In genomic region chr5:111228302-111229040, GRCm38 (mm10) we compare ENCODE assay signal across 9 mouse cellular contexts.
DNase-seq lines count a peak whose midpoint lies in the region; ATAC-seq and TF ChIP-seq lines count a peak whose summit lies in the region.
"Had no signal": no experiment of that assay in that cellular context is flagged by ENCODE, and none has a peak within 500 bp of the region (broad histone marks: within the 10 kb centered on the region; RNA-seq: fewer than 3 reads in every experiment).

No protein-coding gene starts in this region.

- intact Hi-C loops in gastrocnemius, adult 2 months (cut with DNase I), result no loop called here
- intact Hi-C loops in left cerebral cortex, postnatal 36 days (cut with DNase I), result no loop called here

- no peak for DNase-seq in gastrocnemius, adult 2 months
- no peak for DNase-seq in gastrocnemius, postnatal 25 days
- peak; percentile 66 for DNase-seq in hindbrain, embryonic 11.5 days (ENCODE audit: low spot score)
- peak; percentile 51 to 59 for DNase-seq in left cerebral cortex, postnatal 36 days (ENCODE audit: low spot score in 2 of 2)
- DNase-seq in spleen, adult 18-20 months, result no peak
- no peak for DNase-seq in cerebellum, adult 11 months

- H3K27me3 ChIP-seq in hindbrain, embryonic 11.5 days (ENCODE audit: control insufficient read depth, insufficient read depth, low read length), result peaks cover 10% of the 10 kb centered on the region
- no peaks in the 10 kb centered on the region for H3K27me3 ChIP-seq in midbrain, embryonic 15.5 days (replicated peaks)

- H3K9ac ChIP-seq in hindbrain, embryonic 11.5 days (ENCODE audit: low read depth, low read length), result no peak overlapping the region
- H3K9ac ChIP-seq in midbrain, embryonic 15.5 days, result no peak overlapping the region

- WGBS in hindbrain, embryonic 11.5 days, result 37% methylated on average over 14 of the region's 14 CpGs
- 20% methylated on average over 14 of the region's 14 CpGs for WGBS in midbrain, embryonic 15.5 days

- H3K36me3 ChIP-seq in hindbrain, embryonic 11.5 days (ENCODE audit: control insufficient read depth, insufficient read depth, low read length), result 0 out of 2 replicates have a peak, but pooled peaks cover 2% of the 10 kb centered on the region
- peaks cover 17% of the 10 kb centered on the region for H3K36me3 ChIP-seq in midbrain, embryonic 15.5 days (replicated peaks)

- H3K4me1 ChIP-seq in embryonic fibroblast, embryonic 13.5 days (ENCODE audit: control insufficient read depth, insufficient read depth, low read length), result peaks cover 28% of the 10 kb centered on the region
- peaks cover 26% of the 10 kb centered on the region for H3K4me1 ChIP-seq in hindbrain, embryonic 11.5 days (replicated peaks; ENCODE audit: control insufficient read depth, insufficient read depth, low read length)
- peaks cover 58% of the 10 kb centered on the region for H3K4me1 ChIP-seq in midbrain, embryonic 15.5 days

- no peak overlapping the region for H3K4me2 ChIP-seq in hindbrain, embryonic 11.5 days (replicated peaks; ENCODE audit: low read depth, low read length)
- no peak overlapping the region for H3K4me2 ChIP-seq in midbrain, embryonic 15.5 days

- peak overlapping the region; percentile 40; the same call in 1 of the 2 replicates for H3K4me3 ChIP-seq in gastrocnemius, adult 2 months
- H3K4me3 ChIP-seq in embryonic fibroblast, embryonic 13.5 days (ENCODE audit: insufficient read depth, low read length), result no peak overlapping the region
- H3K4me3 ChIP-seq in hindbrain, embryonic 11.5 days (ENCODE audit: low read depth, low read length), result no peak overlapping the region
- no peak overlapping the region for H3K4me3 ChIP-seq in midbrain, embryonic 15.5 days
- H3K4me3 ChIP-seq: erythroblast, embryonic 14.5 days had no signal

- ATAC-seq in hindbrain, embryonic 11.5 days (ENCODE audit: low FRiP score), result peak; percentile 53; the same call in 1 of the 2 replicates
- 0 out of 2 replicates have a peak, but pooled peaks have one; percentile 19 for ATAC-seq in midbrain, embryonic 15.5 days (replicated peaks)

- TF ChIP-seq CTCF in gastrocnemius, adult 2 months (IDR thresholded peaks at IDR 0.05), result no peak
- TF ChIP-seq CTCF in embryonic fibroblast, embryonic 13.5 days (IDR thresholded peaks at IDR 0.05; ENCODE audit: borderline replicate concordance, insufficient read depth, low read length), result no peak

- no peaks in the 10 kb centered on the region for H3K9me3 ChIP-seq in hindbrain, embryonic 11.5 days (ENCODE audit: control insufficient read depth, low read length)
- no peaks in the 10 kb centered on the region for H3K9me3 ChIP-seq in midbrain, embryonic 15.5 days

- no peak for TF ChIP-seq POLR2A in embryonic fibroblast, embryonic 13.5 days (IDR thresholded peaks at IDR 0.05; ENCODE audit: low read depth, low read length)

- H3K27ac ChIP-seq in gastrocnemius, adult 2 months, result peak overlapping the region; percentile 64
- H3K27ac ChIP-seq in embryonic fibroblast, embryonic 13.5 days (ENCODE audit: insufficient read depth, low read length), result peak overlapping the region; percentile 76
- H3K27ac ChIP-seq in hindbrain, embryonic 11.5 days (ENCODE audit: low read depth, low read length), result peak overlapping the region; percentile 64
- H3K27ac ChIP-seq in midbrain, embryonic 15.5 days, result peak overlapping the region; percentile 65

Comparison
In these comparisons a context has a peak if more than half of its experiments do, and no peak if none do; other contexts are left out.
1. DNase-seq: peak in hindbrain, embryonic 11.5 days (single experiment) and left cerebral cortex, postnatal 36 days (2 of 2); none in gastrocnemius, adult 2 months (single experiment), gastrocnemius, postnatal 25 days (single experiment), spleen, adult 18-20 months (0 of 2) and cerebellum, adult 11 months (single experiment).
2. Peak in every context shown above with its lines, with median percentiles within 50 percentile points of each other: H3K27ac ChIP-seq.